In genomic region chr3:109123531-109123981, GRCm38 (mm10) we compare ENCODE assay signal across 7 mouse cellular contexts. TPM values are rescaled to one million over a fixed set of nuclear protein-coding genes. Genes with fewer than 3 reads are reported as not detected.
A peak's percentile ranks its signal among the peaks of the same experiment; 100 is the strongest.
DNase-seq lines count a peak whose midpoint lies in the region; ATAC-seq lines count a peak whose summit lies in the region.

No protein-coding gene starts in this region.

- no peaks in the 10 kb centered on the region for H3K27me3 ChIP-seq in embryonic facial prominence, embryonic 14.5 days (replicated peaks; ENCODE audit: control insufficient read depth, insufficient read depth, low read length)
- 0 out of 2 replicates have a peak, but pooled peaks cover 5% of the 10 kb centered on the region for H3K27me3 ChIP-seq in heart, embryonic 12.5 days (replicated peaks)
- H3K27me3 ChIP-seq in kidney, embryonic 14.5 days (ENCODE audit: control insufficient read depth, insufficient read depth, low read length), result no peaks in the 10 kb centered on the region

- peak overlapping the region; percentile 60 for H3K4me2 ChIP-seq in embryonic facial prominence, embryonic 14.5 days (ENCODE audit: low read depth, low read length)
- peak overlapping the region; percentile 72 for H3K4me2 ChIP-seq in heart, embryonic 12.5 days
- peak overlapping the region; percentile 46 for H3K4me2 ChIP-seq in kidney, embryonic 14.5 days (replicated peaks; ENCODE audit: low read depth, low read length)

- peaks cover 13% of the 10 kb centered on the region; the same call in 1 of the 2 replicates for H3K4me1 ChIP-seq in embryonic facial prominence, embryonic 14.5 days (ENCODE audit: control insufficient read depth, insufficient read depth, low read length)
- H3K4me1 ChIP-seq in heart, embryonic 12.5 days (replicated peaks), result peaks cover 28% of the 10 kb centered on the region
- peaks cover 12% of the 10 kb centered on the region; the same call in 1 of the 2 replicates for H3K4me1 ChIP-seq in kidney, embryonic 14.5 days (ENCODE audit: control insufficient read depth, insufficient read depth, low read length)

- peak overlapping the region; percentile 95 for H3K9ac ChIP-seq in embryonic facial prominence, embryonic 14.5 days (ENCODE audit: low read depth, low read length)
- H3K9ac ChIP-seq in heart, embryonic 12.5 days, result peak overlapping the region; percentile 95
- peak overlapping the region; percentile 67 for H3K9ac ChIP-seq in kidney, embryonic 14.5 days (ENCODE audit: low read depth, low read length)

- H3K9me3 ChIP-seq in embryonic facial prominence, embryonic 14.5 days (ENCODE audit: control insufficient read depth, low read length), result no peaks in the 10 kb centered on the region
- no peaks in the 10 kb centered on the region for H3K9me3 ChIP-seq in heart, embryonic 12.5 days (replicated peaks)
- H3K9me3 ChIP-seq in kidney, embryonic 14.5 days (ENCODE audit: control insufficient read depth, low read length), result no peaks in the 10 kb centered on the region

- peaks cover 11% of the 10 kb centered on the region; the same call in 1 of the 2 replicates for H3K36me3 ChIP-seq in embryonic facial prominence, embryonic 14.5 days (ENCODE audit: control insufficient read depth, insufficient read depth, low read length)
- H3K36me3 ChIP-seq in heart, embryonic 12.5 days, result peaks cover 11% of the 10 kb centered on the region
- no peaks in the 10 kb centered on the region; the same call in 1 of the 2 replicates for H3K36me3 ChIP-seq in kidney, embryonic 14.5 days (ENCODE audit: control insufficient read depth, insufficient read depth, low read length)

- 7% methylated on average over 8 of the region's 8 CpGs for WGBS in embryonic facial prominence, embryonic 14.5 days
- 1% methylated on average over 8 of the region's 8 CpGs for WGBS in heart, embryonic 12.5 days
- 3% methylated on average over 8 of the region's 8 CpGs for WGBS in kidney, embryonic 14.5 days

- H3K4me3 ChIP-seq in embryonic facial prominence, embryonic 14.5 days (ENCODE audit: low read depth, low read length), result peak overlapping the region; percentile 86
- peak overlapping the region; percentile 92 for H3K4me3 ChIP-seq in heart, embryonic 12.5 days
- H3K4me3 ChIP-seq in kidney, embryonic 14.5 days (ENCODE audit: low read length), result peak overlapping the region; percentile 56

- DNase-seq in adrenal gland, adult 18-20 months (ENCODE audit: low spot score in 2 of 2), result peak; percentile 44 to 70
- DNase-seq in embryonic facial prominence, embryonic 14.5 days (ENCODE audit: low spot score), result peak; percentile 55
- DNase-seq in lung, postnatal 25 days (ENCODE audit: low spot score), result peak; percentile 55
- DNase-seq in skeletal muscle tissue, adult 2 months (ENCODE audit: low read depth, low spot score), result peak; percentile 74
- no peak for DNase-seq in right cerebral cortex, postnatal 14 days

- peak overlapping the region; percentile 91 for H3K27ac ChIP-seq in embryonic facial prominence, embryonic 14.5 days (replicated peaks; ENCODE audit: low read depth, low read length)
- peak overlapping the region; percentile 90 for H3K27ac ChIP-seq in heart, embryonic 12.5 days (ENCODE audit: poor library complexity, severe bottlenecking)
- H3K27ac ChIP-seq in kidney, embryonic 14.5 days (ENCODE audit: low read depth, low read length), result peak overlapping the region; percentile 57; the same call in 1 of the 2 replicates

- ATAC-seq in embryonic facial prominence, embryonic 14.5 days (ENCODE audit: low read depth), result no peak
- peak; percentile 33; the same call in 1 of the 2 replicates for ATAC-seq in heart, embryonic 12.5 days (ENCODE audit: insufficient number of reproducible peaks, low FRiP score)
- peak; percentile 4; the same call in 1 of the 2 replicates for ATAC-seq in kidney, embryonic 14.5 days (ENCODE audit: low FRiP score, low TSS enrichment)

RNA-seq across cellular contexts. Expression of gene Slc25a24, which starts 0.6 kb away (rescaled TPM):
- total RNA-seq in adrenal gland, adult 18-20 months (2021), result 10 to 100 TPM; 46.3 to 76.4 TPM
- polyA plus RNA-seq in embryonic facial prominence, embryonic 14.5 days (2014; fragmentation: Nextera tagmentation; extraction: Ambion mirVana), result 47.1 and 54.1 TPM in 2 replicates
- 39.8 and 40.4 TPM in 2 replicates for polyA plus RNA-seq in heart, embryonic 12.5 days (2016; fragmentation: Nextera tagmentation; extraction: Ambion mirVana)
- 17.6 and 25.1 TPM in 2 replicates for polyA plus RNA-seq in kidney, embryonic 14.5 days (2014; fragmentation: Nextera tagmentation; extraction: Ambion mirVana)

RNA-seq across cellular contexts. Expression of gene Slc25a54, which starts 43.3 kb away (rescaled TPM):
- total RNA-seq in adrenal gland, adult 18-20 months (2021), result not detected
- not detected in 2 replicates for polyA plus RNA-seq in embryonic facial prominence, embryonic 14.5 days (2014; fragmentation: Nextera tagmentation; extraction: Ambion mirVana)
- not detected in 2 replicates for polyA plus RNA-seq in heart, embryonic 12.5 days (2016; fragmentation: Nextera tagmentation; extraction: Ambion mirVana)
- not detected in 2 replicates for polyA plus RNA-seq in kidney, embryonic 14.5 days (2014; fragmentation: Nextera tagmentation; extraction: Ambion mirVana)
